Mouse (Mus musculus) brain, adult 10 weeks (tissue): ENCODE results near the gene Gdf10. TPM values are rescaled to one million over a fixed set of nuclear protein-coding genes. Genes with fewer than 3 reads are reported as not detected.

Experiments used
- polyA plus RNA-seq: library from polyadenylated mRNA; stranded (reverse); fragments of 350-450 nt; fragmentation: Illumina TruSeq; extraction: RNeasy Lipid Tissue Mini Kit (QIAGEN cat#74804); gene quantifications from one replicate; pipeline ENCODE4 v1.2.3, GENCODE M21; 2015; ENCODE audit warnings: low read depth, low replicate concordance

Gdf10 gene
- polyA plus RNA-seq: 3.0 TPM

DNA sequence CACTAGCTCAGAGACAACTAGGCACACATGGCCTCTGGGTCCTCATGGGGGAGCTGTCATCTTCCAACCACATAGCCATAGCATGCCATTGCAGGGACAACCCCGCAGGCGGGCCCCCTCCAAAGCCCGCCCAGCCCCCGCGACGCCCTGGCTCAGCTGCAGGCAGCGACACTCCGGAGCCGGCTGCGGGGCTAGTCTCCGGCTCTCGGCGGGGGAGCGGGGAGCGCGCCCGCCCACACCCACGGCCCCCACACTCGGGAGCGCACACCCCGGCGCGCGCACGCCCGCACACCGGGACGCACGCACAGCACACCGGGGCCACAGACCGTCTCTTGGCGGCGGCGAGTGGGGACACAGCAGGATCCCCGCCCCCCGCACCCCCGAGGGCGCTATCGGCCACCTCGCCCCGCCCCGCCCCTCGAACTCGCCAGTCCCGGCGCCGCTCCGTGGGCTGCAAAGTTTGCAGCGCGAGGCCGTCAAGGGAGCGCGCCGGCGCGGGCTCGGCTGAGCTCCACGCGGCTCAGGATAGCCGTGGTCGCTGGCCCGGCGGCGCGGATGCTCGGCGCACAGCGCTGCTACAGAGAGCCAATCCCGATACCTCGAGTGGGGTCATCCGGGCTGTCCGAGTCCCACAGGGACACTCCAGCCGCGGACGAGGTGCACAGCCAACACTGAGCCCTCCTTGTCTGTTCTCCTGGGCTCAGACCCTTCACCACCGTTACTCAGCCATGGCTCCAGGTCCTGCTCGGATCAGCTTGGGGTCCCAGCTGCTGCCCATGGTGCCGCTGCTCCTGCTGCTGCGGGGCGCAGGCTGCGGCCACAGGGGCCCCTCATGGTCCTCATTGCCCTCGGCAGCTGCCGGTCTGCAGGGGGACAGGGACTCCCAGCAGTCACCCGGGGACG lies at the start of gene Gdf10:
TSS of gene Gdf10 (plus strand) at position 420 of the 903 bp plus-strand sequence.

DNA sequence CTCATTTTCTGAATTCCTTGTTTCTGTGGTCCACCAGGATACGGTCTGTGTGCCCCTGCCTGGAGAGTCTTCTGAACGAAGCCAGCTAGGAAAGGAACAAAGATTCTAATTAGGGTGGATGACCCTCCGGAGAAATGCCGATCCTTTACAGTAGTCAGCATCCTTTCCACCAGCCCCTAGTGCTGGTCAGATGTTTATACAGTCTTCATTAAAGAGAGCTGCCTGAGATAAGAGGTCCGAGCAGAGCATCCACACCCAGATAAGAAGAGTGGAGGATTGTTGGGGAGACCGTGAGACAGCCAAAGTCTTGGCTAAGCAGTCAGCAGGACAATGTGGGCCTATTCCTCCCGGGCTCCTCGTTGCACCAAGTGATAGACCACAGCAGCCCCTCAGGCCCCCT lies 17.4 kb downstream of the Gdf10 start, which contains the start of gene Gdf2:
TSS of gene Gdf2 (plus strand) at position 301 of the 400 bp plus-strand sequence.

DNA sequence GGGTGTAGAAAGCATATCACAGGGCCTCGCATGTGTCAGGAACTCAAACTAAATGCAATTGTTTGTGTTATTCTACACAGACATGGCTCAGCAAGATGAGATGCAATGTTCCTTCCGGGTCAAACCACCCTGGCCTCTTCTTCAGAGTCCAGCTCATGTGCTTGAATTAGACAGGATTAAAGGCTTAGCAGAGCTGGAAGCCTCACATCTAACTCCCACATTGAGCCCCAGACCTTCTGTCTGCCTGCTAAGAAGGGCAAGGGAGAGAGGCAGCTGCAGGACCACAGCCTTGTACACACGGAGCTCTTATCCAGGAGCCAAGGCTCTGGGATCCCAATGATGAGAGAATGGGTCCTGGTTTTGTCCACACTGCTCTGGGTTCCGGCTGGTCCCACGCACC lies 30.4 kb downstream of the Gdf10 start, which contains the start of gene Rbp3:
TSS of gene Rbp3 (plus strand) at position 243 of the 400 bp plus-strand sequence.

DNA sequence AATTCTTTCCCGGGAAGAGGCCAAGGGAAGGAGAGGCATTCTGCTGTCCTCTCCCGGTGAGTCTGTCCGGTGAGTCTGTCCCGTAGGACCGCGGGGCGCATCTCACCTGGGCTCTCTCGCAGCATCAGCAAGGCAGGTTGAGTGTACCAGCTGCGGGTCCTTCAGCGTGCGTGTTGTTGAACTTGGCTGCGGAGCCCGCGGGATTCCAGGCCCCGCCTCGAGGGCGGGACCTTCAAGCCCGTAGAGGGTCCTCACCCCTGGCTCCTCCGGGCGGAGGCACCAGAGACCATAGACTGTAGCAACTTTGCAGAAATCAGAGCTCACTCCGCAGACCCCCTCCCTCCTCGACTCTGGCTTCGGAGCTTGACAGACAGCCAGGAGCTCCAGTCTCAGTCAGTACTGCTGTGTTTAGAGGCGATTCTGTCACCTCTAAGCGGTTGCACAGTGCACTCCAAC lies 55.2 kb downstream of the Gdf10 start, which contains the start of gene Zfp488:
TSS of gene Zfp488 (minus strand) at position 161 of the 456 bp plus-strand sequence.

Other genes with a start within 250 kb of the Gdf10 start
- gene Gdf2, start 17.5 kb downstream of the Gdf10 start, polyA plus RNA-seq: not detected
- gene Rbp3, start 30.4 kb downstream of the Gdf10 start, polyA plus RNA-seq: 0.10 TPM
- 2.4 TPM for gene Zfp488, start 55.2 kb downstream of the Gdf10 start, polyA plus RNA-seq
- not detected for gene Gm30083, start 91.6 kb downstream of the Gdf10 start, polyA plus RNA-seq
- gene Gm5460, start 93.2 kb downstream of the Gdf10 start, polyA plus RNA-seq: not detected
- gene Antxrl, start 129.1 kb downstream of the Gdf10 start, polyA plus RNA-seq: not detected
- 0.86 TPM for gene Anxa8, start 162.4 kb downstream of the Gdf10 start, polyA plus RNA-seq
- not detected for gene A630023A22Rik, start 179.2 kb downstream of the Gdf10 start, polyA plus RNA-seq
- not detected for gene Npy4r, start 228.9 kb downstream of the Gdf10 start, polyA plus RNA-seq